Mouse (Mus musculus) CD4-positive, CD25-positive, alpha-beta regulatory T cell, adult 2 months (primary cell): Measurements from ENCODE around the gene Carns1.
A peak's percentile ranks its signal among the peaks of the same experiment; 100 is the strongest.

Experiments
- DNase-seq: peaks from one replicate; pipeline ENCODE4 v3.0.0-alpha.2; 2012; ENCODE audit warnings: low read depth, low spot score

Carns1 gene

DNA sequence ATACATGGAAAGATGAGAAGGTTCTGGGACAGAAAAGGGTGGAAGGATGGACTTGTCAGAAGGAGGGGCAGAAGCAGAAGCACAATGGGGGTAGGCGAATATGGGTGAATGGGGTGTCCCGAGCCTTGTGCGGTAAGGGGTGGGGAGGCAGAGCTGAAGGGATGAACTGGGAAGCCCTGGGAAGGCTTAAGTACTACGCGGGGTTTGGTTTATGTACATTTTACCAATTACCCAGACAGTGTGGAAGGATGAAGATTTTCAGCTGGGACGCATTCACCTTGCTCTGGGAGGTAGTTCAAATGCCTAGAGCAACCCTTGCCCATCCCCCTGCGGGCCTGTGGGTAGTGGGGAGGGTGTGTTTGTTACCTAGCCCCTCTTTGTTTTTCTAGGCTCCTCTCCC, 26.9 kb upstream of the Carns1 start:
- DNase-seq, result no peak

DNA sequence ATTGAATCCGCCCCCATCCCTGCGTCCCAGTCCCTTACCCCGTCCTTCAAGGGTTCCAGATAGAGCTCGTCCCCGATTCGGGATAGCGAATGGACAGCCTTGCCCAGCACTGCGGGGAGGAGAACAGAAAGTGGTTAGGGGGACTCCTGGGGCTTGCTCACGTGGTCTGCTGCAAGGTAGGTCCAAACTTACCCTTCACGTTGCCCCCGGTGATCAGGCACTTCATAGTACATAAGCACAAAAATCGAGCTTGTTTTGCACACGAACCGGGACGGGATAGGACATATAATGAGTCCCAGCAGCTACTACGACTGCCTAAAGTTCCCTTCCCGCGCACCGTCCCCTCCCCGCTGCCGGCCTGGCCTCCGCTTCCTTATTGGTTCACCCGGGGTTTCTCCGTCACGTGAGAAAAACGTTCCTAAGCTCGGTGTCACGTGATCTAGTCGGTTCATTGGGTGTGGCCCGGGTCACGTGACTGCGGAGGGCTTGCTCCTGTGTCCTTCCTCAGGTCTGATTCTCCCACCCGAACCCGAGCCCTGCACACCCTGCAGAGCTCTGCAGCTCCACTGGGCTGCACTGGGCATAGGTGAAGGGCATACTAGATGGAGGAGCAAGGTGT, 26.1 kb upstream of the Carns1 start, which contains the start of gene Rad9a:
TSS of gene Rad9a (minus strand) at position 372 of the 619 bp plus-strand sequence.
- DNase-seq, result peak; percentile 96

DNA sequence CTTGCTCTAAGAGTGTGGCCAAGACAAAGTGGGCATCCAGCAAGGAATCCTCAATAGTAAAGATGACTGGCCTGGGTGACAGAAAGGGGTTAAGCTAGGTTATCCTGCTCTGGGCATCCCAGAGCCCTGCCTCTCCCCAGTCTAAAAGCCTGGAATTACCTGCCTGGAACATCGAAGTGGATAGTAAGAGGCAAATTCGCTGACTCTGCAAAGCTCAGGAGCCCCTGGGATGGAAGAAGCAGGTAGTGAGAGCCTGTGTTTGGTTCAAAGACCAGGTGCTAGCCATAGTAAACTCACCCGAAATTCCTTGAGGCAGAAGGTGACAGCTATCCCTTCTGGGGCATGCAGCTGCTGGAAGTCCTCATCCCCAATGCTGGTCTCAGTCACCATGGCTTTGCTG, 21.9 kb upstream of the Carns1 start:
- DNase-seq, result no peak

DNA sequence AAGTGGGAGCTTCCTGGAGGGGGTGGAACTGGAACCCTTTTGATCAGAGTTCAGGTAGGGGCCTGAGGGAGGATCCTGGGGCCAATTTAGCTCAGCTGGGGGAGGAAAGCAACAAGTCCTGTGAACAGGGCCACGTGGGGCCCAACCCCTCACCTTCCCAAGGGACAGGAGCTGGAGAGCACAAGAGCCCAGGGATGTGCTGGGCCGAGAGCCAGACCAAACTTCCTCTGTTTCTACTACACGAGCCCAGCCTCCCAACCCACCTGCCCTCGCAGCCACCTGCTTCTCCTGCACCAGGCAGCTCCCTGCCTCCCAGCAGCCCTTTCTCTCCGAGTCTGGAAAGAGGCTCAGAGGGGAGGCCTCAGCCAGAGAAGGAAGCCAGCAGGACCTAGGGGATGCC, 21.3 kb upstream of the Carns1 start:
- no peak for DNase-seq

DNA sequence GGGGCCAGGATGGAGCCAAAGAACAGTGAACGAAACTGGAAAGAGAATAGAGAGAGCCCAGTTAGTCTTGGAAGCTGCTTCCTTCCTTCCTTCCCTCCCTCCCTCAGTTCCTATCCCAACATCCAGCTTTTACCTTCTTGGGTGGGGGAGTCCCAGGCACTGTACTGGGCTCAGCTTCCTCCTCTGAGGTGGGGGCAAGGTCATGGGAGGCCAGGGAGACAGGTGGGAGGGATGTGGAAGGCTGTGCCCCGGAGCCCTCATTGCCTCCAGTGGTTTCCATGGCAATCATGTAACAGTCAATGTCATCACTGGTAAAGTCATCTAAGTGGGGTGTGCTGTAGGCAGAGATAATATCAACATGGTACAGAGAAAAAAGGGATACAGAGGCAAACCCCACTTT, 20.8 kb upstream of the Carns1 start:
- no peak for DNase-seq

DNA sequence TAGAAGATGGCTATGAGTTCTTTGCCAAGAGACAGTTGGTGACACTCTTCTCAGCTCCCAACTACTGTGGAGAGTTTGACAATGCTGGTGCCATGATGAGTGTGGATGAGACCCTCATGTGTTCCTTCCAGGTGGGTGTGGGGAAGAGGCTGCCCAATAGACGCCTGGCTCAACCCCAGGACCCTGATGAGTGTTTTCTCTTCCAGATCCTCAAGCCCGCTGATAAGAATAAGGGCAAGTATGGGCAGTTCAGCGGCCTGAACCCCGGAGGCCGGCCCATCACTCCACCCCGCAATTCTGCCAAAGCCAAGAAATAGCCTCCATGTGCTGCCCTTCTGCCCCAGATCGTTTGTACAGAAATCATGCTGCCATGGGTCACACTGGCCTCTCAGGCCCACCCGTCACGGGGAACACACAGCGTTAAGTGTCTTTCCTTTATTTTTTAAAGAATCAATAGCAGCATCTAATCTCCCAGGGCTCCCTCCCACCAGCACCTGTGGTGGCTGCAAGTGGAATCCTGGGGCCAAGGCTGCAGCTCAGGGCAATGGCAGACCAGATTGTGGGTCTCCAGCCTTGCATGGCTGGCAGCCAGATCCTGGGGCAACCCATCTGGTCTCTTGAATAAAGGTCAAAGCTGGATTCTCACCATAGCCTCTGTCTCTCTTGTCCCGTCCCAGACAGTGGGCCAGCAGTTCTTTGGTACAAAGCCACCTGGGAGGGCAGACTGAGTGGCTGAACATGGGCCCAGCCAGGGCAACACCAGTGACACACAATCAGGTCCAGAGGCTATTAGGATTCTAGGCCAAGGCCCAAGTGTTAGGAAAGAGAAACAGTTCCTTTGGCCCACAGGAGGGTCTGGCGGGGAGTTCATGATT, 19.7 kb upstream of the Carns1 start:
- no peak for DNase-seq

DNA sequence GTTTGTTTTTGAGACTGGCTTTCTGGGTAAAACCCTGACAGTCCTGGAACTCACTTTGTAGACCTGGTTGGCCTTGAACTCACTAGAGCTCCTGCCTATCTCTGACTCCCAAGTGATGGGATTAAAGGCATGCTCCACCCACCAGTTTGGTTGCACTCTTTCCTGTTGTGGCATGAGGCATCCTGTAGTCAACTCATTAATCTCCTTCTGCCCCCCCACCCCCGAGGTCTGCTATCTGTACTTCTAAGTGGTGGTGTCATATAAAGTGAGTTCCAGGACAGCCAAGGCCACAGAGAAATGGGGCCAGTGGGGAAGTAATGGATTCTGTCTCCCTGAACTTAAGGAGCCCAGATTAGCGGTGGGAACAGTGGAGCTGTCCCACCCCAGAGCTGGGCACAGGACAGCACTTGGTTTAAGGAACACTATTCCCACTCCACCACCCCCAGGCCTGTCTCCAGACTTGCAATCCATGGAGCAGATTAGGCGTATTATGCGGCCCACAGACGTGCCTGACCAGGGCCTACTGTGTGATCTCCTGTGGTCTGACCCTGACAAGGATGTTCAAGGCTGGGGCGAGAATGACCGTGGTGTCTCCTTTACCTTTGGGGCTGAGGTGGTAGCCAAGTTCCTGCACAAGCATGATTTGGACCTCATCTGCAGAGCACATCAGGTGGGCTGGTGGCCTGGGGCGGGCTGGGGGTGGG, 18.9 kb upstream of the Carns1 start:
- no peak for DNase-seq

DNA sequence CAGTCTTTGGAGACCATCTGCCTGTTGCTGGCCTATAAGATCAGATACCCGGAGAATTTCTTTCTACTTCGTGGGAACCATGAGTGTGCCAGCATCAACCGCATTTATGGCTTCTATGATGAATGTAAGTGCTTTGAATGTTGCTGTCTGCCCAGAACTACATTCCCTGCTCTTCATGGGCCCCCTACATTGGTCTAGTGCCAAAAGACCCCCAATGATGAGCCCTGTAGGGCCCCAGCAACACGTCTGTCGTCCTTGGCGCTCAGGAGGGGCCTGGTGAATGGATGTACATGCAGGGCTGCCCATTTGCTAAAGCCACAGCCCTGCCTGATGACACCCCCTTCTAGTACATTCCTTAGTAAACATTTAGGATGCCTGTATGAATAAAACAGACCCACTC, 17.9 kb upstream of the Carns1 start:
- no peak for DNase-seq

DNA sequence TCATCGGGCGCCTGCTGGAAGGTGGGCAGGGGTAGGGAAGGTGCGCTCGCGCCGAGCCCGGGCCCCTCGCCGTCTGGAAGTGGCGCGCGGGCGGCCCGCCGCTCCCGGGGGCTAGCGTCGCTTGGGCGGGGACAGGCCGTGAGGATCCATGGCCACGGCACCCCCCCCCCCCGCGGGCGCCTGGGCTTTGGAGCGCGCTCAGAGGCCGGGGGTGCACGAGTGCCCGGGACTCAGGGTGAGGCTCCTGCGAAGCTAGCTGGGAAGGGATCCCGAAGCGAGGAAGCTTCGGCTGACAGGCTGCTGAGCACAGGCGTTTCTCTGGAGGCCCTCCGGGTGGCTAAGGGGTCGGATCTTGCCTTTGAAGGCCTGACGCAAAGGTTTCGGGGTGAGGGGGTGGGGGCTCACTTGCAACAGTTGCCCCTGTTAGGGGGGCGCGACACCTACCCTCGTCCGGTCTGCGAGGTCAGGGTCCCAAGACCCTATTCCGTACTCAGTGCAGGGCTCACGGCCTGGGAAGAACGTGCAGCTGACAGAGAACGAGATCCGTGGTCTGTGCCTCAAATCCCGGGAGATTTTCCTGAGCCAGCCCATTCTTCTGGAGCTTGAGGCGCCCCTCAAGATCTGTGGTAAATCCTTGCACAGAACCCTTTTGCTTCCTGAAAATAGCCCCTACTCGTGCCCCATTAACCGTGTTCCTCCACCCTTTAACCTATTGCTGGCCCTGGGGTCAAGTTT, 17.1 kb upstream of the Carns1 start:
- no peak for DNase-seq

DNA sequence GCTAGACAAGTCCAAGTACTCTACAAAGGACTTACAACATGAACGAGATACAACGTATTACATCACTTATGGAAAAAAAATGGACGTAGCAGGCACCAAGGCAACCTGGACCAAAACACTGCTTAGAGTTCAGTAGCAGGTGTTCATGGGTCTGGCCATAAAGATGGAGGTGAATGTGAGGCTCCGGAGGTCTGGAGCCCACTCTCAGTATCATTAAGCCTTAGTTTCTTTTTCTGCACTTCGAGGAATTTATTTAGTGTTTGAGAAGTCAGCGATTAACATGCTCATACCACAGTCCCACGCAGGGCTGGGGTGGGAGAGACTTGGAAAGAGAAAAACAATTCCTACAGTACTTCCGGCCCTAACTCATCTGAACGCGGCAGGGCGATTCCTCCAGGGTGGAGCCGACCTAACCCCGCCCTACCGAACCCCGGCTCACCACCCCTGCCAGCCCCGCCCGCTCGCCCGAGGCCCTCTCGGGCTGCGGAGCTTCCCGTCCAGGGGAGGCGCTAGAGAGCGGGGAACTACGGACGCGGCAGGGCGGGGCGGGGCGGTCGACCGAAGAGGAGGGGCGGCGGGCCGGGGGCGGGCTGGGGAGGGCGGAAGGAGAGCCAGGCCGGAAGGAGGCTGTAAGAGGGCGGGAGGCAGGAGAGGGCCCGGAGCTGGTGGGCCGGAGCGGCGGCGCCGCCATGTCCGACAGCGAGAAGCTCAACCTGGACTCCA, 16.4 kb upstream of the Carns1 start, which contains the start of gene Ppp1ca:
TSS of gene Ppp1ca (plus strand) at position 538 of the 723 bp plus-strand sequence.
- peak; percentile 99 for DNase-seq

DNA sequence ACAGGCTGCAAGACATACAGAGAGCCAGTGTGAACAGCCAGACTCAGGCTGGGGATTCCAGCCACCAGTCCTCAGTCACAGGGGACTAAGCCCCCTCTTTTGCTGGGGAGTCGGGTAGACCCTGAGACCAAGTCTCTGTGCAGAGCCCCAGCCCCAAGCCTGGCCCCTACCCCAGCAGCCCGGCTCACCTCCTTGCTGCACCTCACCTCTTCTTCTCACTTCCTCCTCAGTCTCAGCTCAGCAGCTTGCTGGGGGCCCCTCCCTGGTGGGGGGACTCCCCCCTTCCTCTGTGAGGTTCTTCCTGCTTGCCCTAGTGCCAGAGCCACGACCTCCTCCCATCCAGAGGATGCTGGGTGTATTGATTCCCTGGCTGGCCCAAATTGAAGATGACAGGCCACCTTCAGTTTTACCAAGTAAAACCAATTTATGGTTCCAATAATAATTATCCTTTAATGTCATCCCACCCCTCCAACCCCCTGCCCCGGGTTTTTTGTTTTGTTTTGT, 15.6 kb upstream of the Carns1 start, which contains the start of gene Tbc1d10c:
TSS of gene Tbc1d10c (minus strand) at position 454 of the 504 bp plus-strand sequence.
- peak; percentile 88 for DNase-seq

DNA sequence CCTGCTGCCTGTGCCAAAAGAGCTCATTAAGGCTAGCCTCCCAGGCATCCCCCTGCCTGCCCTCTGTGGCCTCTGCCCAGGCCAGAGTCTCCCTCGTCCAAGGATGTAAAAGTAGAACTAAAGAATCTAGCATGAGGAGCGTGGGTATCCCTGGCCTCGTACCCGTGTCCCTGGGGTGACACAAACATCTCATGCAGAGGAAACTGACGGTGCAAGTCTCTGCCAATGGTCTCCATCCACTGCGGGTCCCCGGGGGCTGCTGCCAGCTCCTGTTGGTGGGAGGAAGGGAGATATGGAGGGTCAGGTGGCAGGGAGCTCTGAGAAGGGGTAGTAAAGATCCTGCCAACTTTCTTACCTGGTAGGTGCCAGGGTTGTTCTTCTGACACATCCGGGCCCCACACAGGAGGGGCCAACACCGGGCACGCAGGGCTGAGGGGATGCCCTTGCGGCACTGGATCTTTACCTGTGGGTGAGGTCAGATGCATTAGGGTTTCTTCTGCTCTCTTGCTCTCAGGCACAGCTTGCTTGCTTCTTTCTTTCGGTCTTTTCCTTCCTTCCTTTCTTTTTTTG, 13.9 kb upstream of the Carns1 start:
- peak; percentile 61 for DNase-seq

DNA sequence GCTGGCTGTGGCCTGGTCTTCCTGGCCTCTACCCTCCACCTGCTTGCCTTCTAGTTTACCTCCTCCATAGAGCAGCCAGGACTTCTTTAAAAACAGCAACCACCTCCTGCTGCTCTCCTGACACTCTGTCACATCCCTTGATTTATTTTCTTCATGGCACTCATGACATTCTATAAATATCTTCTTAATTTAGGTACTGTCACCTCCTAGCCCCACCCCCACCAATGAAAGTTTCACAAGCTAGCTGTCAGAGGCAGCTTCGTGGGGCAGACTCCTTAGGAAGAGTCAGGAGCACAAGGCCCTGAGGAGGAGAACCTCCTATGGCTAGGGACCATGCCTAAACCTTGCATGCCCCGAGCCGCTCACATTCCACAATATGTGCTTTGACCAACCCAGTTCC, 12.0 kb upstream of the Carns1 start:
- DNase-seq, result no peak

DNA sequence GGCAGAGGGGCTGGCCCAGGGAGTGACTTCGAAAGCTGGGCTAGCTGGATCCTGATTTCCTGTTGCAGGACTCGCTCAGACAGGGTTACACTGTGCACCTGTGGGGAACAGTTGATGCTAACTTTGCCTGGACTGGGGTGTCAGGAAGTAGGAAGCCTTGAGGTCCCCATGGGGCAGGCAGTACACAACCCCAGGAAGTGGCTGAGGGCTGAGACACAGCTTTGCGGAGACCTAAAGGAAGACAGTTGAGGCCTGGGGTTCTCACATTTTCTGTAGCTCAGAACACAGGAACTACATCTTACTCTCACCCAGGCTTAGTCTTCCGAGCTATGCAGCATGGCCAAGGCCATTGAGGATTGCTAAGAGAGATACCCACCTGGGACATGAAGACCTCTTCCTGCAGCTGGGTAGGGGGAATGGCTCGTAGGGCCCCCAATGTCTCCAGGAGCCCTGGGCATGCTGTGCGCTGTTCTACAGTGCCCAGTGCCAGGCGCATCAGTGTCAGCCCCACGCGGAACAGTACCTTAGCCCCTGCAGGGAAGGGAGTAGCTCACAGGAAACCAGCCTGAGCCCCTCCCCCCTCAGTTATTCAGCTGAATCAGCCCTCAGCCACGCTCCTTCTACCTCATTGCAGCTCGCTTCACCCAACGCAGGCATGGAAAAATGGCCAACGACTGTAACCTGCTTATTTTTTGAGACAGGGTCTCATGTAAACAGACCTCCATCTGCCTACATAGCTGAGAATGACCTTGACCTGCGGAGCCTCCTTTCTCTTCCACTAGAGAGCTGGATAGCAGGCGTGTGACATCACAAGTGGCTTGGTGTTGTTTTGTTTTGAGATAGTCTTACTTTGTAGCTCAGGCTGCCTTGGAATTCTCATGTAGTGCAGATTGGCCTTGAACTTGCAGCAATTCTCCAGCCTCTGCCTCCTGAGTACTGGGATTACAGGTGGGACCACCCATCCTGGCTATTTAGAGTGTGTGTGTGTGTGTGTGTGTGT, 10.0 kb upstream of the Carns1 start:
- DNase-seq, result peak; percentile 88

DNA sequence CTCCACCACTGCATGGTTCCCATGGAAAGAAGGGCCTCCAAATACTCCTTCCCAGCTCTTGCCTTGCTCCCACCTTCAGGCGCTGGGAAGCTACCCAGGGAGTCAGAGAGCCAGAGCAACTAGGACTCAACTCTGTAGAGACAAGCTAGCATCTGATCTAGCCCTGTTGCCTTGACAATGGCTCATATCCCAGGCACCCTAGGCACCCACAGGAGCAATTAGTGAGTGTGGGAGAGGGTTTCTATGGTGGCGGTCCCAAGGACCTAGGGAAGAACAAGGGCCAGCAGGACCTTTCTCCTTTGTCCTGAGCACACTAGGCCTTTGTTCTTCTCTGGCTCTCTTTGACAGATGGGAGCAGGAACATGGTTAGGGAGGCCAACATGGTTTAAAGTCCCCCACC, 8.4 kb upstream of the Carns1 start:
- DNase-seq, result no peak

DNA sequence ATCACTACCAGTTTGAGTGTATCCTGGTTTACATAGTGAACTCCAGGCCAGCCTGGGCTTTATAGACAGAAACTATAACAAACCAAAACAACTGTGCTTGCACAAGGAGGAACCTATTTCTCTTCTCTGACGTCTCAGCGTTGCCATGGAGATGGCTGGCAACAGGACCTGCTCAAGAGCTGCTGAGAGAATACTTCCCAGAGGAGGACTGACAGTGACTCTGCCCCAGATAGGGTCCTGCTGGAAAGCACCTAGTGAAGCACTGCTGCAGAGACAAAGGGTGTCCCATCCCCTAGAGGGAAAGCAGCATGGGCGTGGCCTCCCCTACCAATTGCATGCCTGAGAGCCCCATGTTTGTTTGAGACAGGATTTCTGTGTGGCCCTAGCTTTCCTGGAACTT, 6.6 kb upstream of the Carns1 start:
- peak; percentile 84 for DNase-seq

DNA sequence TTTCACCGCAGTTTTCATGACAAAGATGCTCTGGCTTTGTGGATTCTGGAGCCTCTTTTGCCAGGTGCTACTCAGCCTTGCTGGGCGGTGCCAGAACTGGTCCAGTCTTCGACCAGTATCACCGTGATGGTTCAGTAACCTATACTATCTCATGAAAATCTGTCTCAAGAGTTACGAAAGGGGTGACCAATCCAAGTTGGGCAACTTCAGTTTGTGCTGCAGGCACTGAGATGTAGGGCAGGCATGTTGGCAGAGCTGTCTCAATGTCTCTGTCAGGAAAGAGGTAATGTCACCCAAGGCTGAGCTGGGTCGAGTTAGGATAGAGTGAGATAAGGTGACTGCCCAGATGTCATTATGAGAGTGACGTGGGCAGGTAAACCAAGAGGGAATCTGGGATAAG, 5.1 kb upstream of the Carns1 start:
- DNase-seq, result no peak

DNA sequence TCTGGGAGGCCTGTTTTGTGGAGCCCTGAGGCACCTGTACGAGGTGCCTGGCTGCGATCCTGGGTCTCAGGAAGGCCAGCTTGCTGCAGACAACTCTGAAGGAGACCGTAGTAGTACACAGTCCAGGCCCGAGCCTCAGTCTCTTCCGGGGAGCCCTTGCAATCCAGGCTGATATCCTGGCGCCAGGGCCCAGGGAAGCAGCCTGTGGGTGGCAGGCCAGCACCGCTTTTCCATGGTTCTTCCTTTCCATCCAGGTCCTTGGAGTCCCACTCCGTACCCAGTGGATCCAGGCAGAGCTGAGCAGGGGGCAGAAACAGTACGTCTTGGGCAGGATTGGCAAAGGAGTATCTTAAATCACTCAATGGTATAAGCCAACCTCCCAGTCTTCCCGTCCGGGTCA, 2.4 kb downstream of the Carns1 start:
- DNase-seq, result no peak
